Mouse (Mus musculus): ENCODE results near the gene Arhgap8. TPM values are rescaled to one million over a fixed set of nuclear protein-coding genes. Genes with fewer than 3 reads are reported as not detected.
"Not testable (repeated sequence)": the region's sequence is repeated elsewhere in the genome, so short reads cannot be mapped to it uniquely, and the experiment has no call there.

Gene Arhgap8
- polyA plus RNA-seq, 1 experiment from 2014 or later: 4.9 TPM

GRCm38 (mm10) chr15:84702391-84703345 is 17.2 kb upstream of the Arhgap8 start:
- ATAC-seq (ENCODE audit: insufficient read depth, low FRiP score, low TSS enrichment): no peak
- Histone ChIP-seq H3K4me1 (ENCODE audit: control insufficient read depth, insufficient read depth, low read length) (no peaks in the 10 kb centered on the region), H3K27ac (ENCODE audit: low read depth, low read length) (no peak overlapping the region), H3K9me3 (ENCODE audit: control insufficient read depth, low read length) (no peaks in the 10 kb centered on the region), H3K4me2 (ENCODE audit: low read depth) (no peak overlapping the region), H3K36me3 (ENCODE audit: control insufficient read depth, insufficient read depth, low read length) (no peaks in the 10 kb centered on the region), H3K27me3 (ENCODE audit: control insufficient read depth, insufficient read depth, low read length) (no peaks in the 10 kb centered on the region), H3K4me3 (ENCODE audit: low read depth, low read length) (no peak overlapping the region), H3K9ac (ENCODE audit: low read length) (no peak overlapping the region)
- 89% methylated on average over 29 of the region's 29 CpGs for WGBS
- DNase-seq (ENCODE audit: low spot score): no peak

GRCm38 (mm10) chr15:84703992-84704391 is 15.9 kb upstream of the Arhgap8 start:
- no peak for DNase-seq (ENCODE audit: low spot score)
- H3K9me3 ChIP-seq (ENCODE audit: control insufficient read depth, low read length): no peaks in the 10 kb centered on the region
- no peak overlapping the region for H3K4me3 ChIP-seq (ENCODE audit: low read depth, low read length)
- H3K4me1 ChIP-seq (ENCODE audit: control insufficient read depth, insufficient read depth, low read length): no peaks in the 10 kb centered on the region
- H3K4me2 ChIP-seq (ENCODE audit: low read depth): no peak overlapping the region
- H3K27me3 ChIP-seq (ENCODE audit: control insufficient read depth, insufficient read depth, low read length): no peaks in the 10 kb centered on the region
- no peak overlapping the region for H3K27ac ChIP-seq (ENCODE audit: low read depth, low read length)
- H3K9ac ChIP-seq (ENCODE audit: low read length): no peak overlapping the region
- ATAC-seq (ENCODE audit: insufficient read depth, low FRiP score, low TSS enrichment): no peak
- 86% methylated on average over 7 of the region's 7 CpGs for WGBS
- H3K36me3 ChIP-seq (ENCODE audit: control insufficient read depth, insufficient read depth, low read length): no peaks in the 10 kb centered on the region

GRCm38 (mm10) chr15:84705351-84705901 is 14.4 kb upstream of the Arhgap8 start:
- H3K4me2 ChIP-seq (ENCODE audit: low read depth): no peak overlapping the region
- H3K9ac ChIP-seq (ENCODE audit: low read length): no peak overlapping the region
- no peak for ATAC-seq (ENCODE audit: insufficient read depth, low FRiP score, low TSS enrichment)
- no peak overlapping the region for H3K27ac ChIP-seq (ENCODE audit: low read depth, low read length)
- no peak for DNase-seq (ENCODE audit: low spot score)
- H3K4me1 ChIP-seq (ENCODE audit: control insufficient read depth, insufficient read depth, low read length): no peaks in the 10 kb centered on the region
- H3K4me3 ChIP-seq (ENCODE audit: low read depth, low read length): no peak overlapping the region
- H3K27me3 ChIP-seq (ENCODE audit: control insufficient read depth, insufficient read depth, low read length): no peaks in the 10 kb centered on the region
- no peaks in the 10 kb centered on the region for H3K36me3 ChIP-seq (ENCODE audit: control insufficient read depth, insufficient read depth, low read length)
- no peaks in the 10 kb centered on the region for H3K9me3 ChIP-seq (ENCODE audit: control insufficient read depth, low read length)
- 87% methylated on average over 6 of the region's 6 CpGs for WGBS

GRCm38 (mm10) chr15:84706983-84707619 is 12.8 kb upstream of the Arhgap8 start:
- WGBS: 81% methylated on average over 6 of the region's 6 CpGs
- H3K4me3 ChIP-seq (ENCODE audit: low read depth, low read length): no peak overlapping the region
- no peak for ATAC-seq (ENCODE audit: insufficient read depth, low FRiP score, low TSS enrichment)
- H3K27me3 ChIP-seq (ENCODE audit: control insufficient read depth, insufficient read depth, low read length): 0 out of 2 replicates have a peak, but pooled peaks cover 2% of the 10 kb centered on the region
- H3K9ac ChIP-seq (ENCODE audit: low read length): no peak overlapping the region
- H3K27ac ChIP-seq (ENCODE audit: low read depth, low read length): no peak overlapping the region
- no peaks in the 10 kb centered on the region for H3K9me3 ChIP-seq (ENCODE audit: control insufficient read depth, low read length)
- DNase-seq (ENCODE audit: low spot score): no peak
- H3K4me1 ChIP-seq (ENCODE audit: control insufficient read depth, insufficient read depth, low read length): no peaks in the 10 kb centered on the region
- no peaks in the 10 kb centered on the region for H3K36me3 ChIP-seq (ENCODE audit: control insufficient read depth, insufficient read depth, low read length)
- H3K4me2 ChIP-seq (ENCODE audit: low read depth): no peak overlapping the region

- Histone ChIP-seq H3K27ac (ENCODE audit: low read depth, low read length) (no peak overlapping the region), H3K9ac (ENCODE audit: low read length) (no peak overlapping the region), H3K4me2 (ENCODE audit: low read depth) (no peak overlapping the region), H3K9me3 (ENCODE audit: control insufficient read depth, low read length) (no peaks in the 10 kb centered on the region), H3K4me1 (ENCODE audit: control insufficient read depth, insufficient read depth, low read length) (no peaks in the 10 kb centered on the region; the same call in 1 of the 2 replicates), H3K4me3 (ENCODE audit: low read depth, low read length) (no peak overlapping the region), H3K36me3 (ENCODE audit: control insufficient read depth, insufficient read depth, low read length) (no peaks in the 10 kb centered on the region), H3K27me3 (ENCODE audit: control insufficient read depth, insufficient read depth, low read length) (0 out of 2 replicates have a peak, but pooled peaks cover 2% of the 10 kb centered on the region)
- WGBS: 73% methylated on average over 14 of the region's 14 CpGs
- ATAC-seq (ENCODE audit: insufficient read depth, low FRiP score, low TSS enrichment): no peak
- no peak for DNase-seq (ENCODE audit: low spot score)
Measured at GRCm38 (mm10) chr15:84712566-84713405, 7.1 kb upstream of the Arhgap8 start.

- Histone ChIP-seq H3K4me1 (ENCODE audit: control insufficient read depth, insufficient read depth, low read length) (peaks cover 2% of the 10 kb centered on the region), H3K4me3 (ENCODE audit: low read depth, low read length) (no peak overlapping the region), H3K9me3 (ENCODE audit: control insufficient read depth, low read length) (no peaks in the 10 kb centered on the region), H3K27me3 (ENCODE audit: control insufficient read depth, insufficient read depth, low read length) (peaks cover 14% of the 10 kb centered on the region), H3K4me2 (ENCODE audit: low read depth) (peak overlapping the region; percentile 29), H3K27ac (ENCODE audit: low read depth, low read length) (no peak overlapping the region), H3K36me3 (ENCODE audit: control insufficient read depth, insufficient read depth, low read length) (no peaks in the 10 kb centered on the region), H3K9ac (ENCODE audit: low read length) (peak overlapping the region; percentile 47)
- ATAC-seq (ENCODE audit: insufficient read depth, low FRiP score, low TSS enrichment) (peak; percentile 68; the same call in 1 of the 2 replicates), DNase-seq (ENCODE audit: low spot score) (peak; percentile 84)
- WGBS: 1% methylated on average over 17 of the region's 17 CpGs
Measured at GRCm38 (mm10) chr15:84714730-84715129, 5.1 kb upstream of the Arhgap8 start.

- H3K4me2 ChIP-seq (ENCODE audit: low read depth): peak overlapping the region; percentile 29
- no peak overlapping the region for H3K27ac ChIP-seq (ENCODE audit: low read depth, low read length)
- no peak overlapping the region for H3K4me3 ChIP-seq (ENCODE audit: low read depth, low read length)
- no peaks in the 10 kb centered on the region for H3K9me3 ChIP-seq (ENCODE audit: control insufficient read depth, low read length)
- H3K9ac ChIP-seq (ENCODE audit: low read length): no peak overlapping the region
- DNase-seq (ENCODE audit: low spot score) (no peak), ATAC-seq (ENCODE audit: insufficient read depth, low FRiP score, low TSS enrichment) (no peak)
- H3K27me3 ChIP-seq (ENCODE audit: control insufficient read depth, insufficient read depth, low read length): peaks cover 18% of the 10 kb centered on the region
- H3K36me3 ChIP-seq (ENCODE audit: control insufficient read depth, insufficient read depth, low read length): no peaks in the 10 kb centered on the region
- WGBS: 48% methylated on average over 11 of the region's 11 CpGs
- peaks cover 6% of the 10 kb centered on the region for H3K4me1 ChIP-seq (ENCODE audit: control insufficient read depth, insufficient read depth, low read length)
Measured at GRCm38 (mm10) chr15:84715132-84715531, 4.7 kb upstream of the Arhgap8 start.

- H3K4me3 ChIP-seq (ENCODE audit: low read depth, low read length); H3K9me3 ChIP-seq (ENCODE audit: control insufficient read depth, low read length); H3K27ac ChIP-seq (ENCODE audit: low read depth, low read length); DNase-seq (ENCODE audit: low spot score); H3K4me2 ChIP-seq (ENCODE audit: low read depth); ATAC-seq (ENCODE audit: insufficient read depth, low FRiP score, low TSS enrichment); H3K9ac ChIP-seq (ENCODE audit: low read length); H3K36me3 ChIP-seq (ENCODE audit: control insufficient read depth, insufficient read depth, low read length): not testable (repeated sequence)
- H3K27me3 ChIP-seq (ENCODE audit: control insufficient read depth, insufficient read depth, low read length): peaks cover 26% of the 10 kb centered on the region
- 61% methylated on average over 6 of the region's 6 CpGs for WGBS
- peaks cover 14% of the 10 kb centered on the region for H3K4me1 ChIP-seq (ENCODE audit: control insufficient read depth, insufficient read depth, low read length)
Measured at GRCm38 (mm10) chr15:84717570-84718270, 2.1 kb upstream of the Arhgap8 start.

All from neural tube, embryonic 11.5 days (tissue).